Mouse (Mus musculus) stomach, embryonic 16.5 days (tissue): ENCODE measurements at regions not wholly inside any gene's neighbourhood (a gene's known extent, or its start where the extent isn't known, plus 50 kb on each side); places are given as distances from the start of the nearest gene placed in this dataset.

ENCODE experiments used
- ATAC-seq: fragments of 200-750 bp; cut with Nextera tagmentation; 2 replicates; pipeline ENCODE4 v1.8.0; 2017; ENCODE audit warnings: moderate number of reproducible peaks, moderate TSS enrichment; ENCODE audit not compliant: insufficient read depth, low FRiP score
- H3K27ac ChIP-seq: fragments of 300-500 bp; sonication (generic); 2 replicates; pipeline ENCODE4 v1.5.1; 2014; ENCODE audit warnings: low read length
- H3K27me3 ChIP-seq: fragments of 300-500 bp; sonication (generic); 2 replicates; pipeline ENCODE4 v1.6.1; 2014; ENCODE audit warnings: low read length, control low read depth, mixed read lengths; ENCODE audit not compliant: control insufficient read depth, insufficient read depth
- H3K36me3 ChIP-seq: fragments of 300-500 bp; sonication (generic); 2 replicates; pipeline ENCODE4 v1.6.1; 2014; ENCODE audit warnings: low read length; ENCODE audit not compliant: control insufficient read depth, insufficient read depth
- H3K4me1 ChIP-seq: fragments of 300-500 bp; sonication (generic); 2 replicates; pipeline ENCODE4 v1.6.1; 2014; ENCODE audit warnings: low read length, control low read depth, mixed read lengths; ENCODE audit not compliant: control insufficient read depth, insufficient read depth
- H3K4me2 ChIP-seq: fragments of 300-500 bp; sonication (generic); 2 replicates; pipeline ENCODE4 v1.6.1; 2014; ENCODE audit warnings: low read depth, low read length, mixed read lengths
- H3K4me3 ChIP-seq: fragments of 300-500 bp; sonication (generic); replicated peaks from 2 replicates; pipeline ENCODE4 v1.5.1; 2014; ENCODE audit warnings: mild to moderate bottlenecking, low read length
- H3K9ac ChIP-seq: fragments of 300-500 bp; sonication (generic); 2 replicates; pipeline ENCODE4 v1.6.1; 2014; ENCODE audit warnings: low read length
- H3K9me3 ChIP-seq: fragments of 300-500 bp; sonication (generic); replicated peaks from 2 replicates; pipeline ENCODE4 v1.6.1; 2016; ENCODE audit warnings: low read length, control low read depth; ENCODE audit not compliant: control insufficient read depth
- WGBS: fragments of 180-500 bp; shearing (Covaris S2); extraction: QIAGEN DNeasy Blood & Tissue Kit; methylation state at CpG from one replicate; pipeline ENCODE4 v1.1.7; 2014; 5-methylcytosine and 5-hydroxymethylcytosine counted together

DNA sequence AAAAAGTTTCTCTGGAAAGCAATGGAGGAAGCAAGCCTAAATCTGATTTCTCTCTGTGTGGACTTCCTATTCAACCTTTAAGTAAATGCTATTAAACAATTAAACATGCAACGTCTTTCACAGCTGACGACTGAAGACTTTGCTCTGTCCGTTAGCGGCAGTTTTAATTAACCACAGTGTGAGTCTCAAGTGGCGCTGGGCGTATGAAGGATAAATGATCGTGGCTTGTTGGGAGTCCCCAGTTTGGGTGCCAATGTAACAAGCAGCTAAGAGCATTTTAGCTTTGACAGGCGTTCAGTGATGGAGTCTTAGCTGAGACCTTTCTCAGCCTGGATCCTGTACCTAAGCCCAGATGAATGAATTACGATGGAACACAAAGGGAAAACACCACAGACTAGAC, 52.7 kb upstream of the Olig2 start:
- H3K9ac ChIP-seq: no peak overlapping the region
- peaks cover 10% of the 10 kb centered on the region; the same call in 1 of the 2 replicates for H3K27me3 ChIP-seq
- H3K9me3 ChIP-seq: no peaks in the 10 kb centered on the region
- ATAC-seq: no peak
- H3K27ac ChIP-seq: no peak overlapping the region
- no peak overlapping the region for H3K4me3 ChIP-seq
- no peaks in the 10 kb centered on the region for H3K36me3 ChIP-seq
- peaks cover 6% of the 10 kb centered on the region for H3K4me1 ChIP-seq
- 84% methylated on average over 9 of the region's 9 CpGs for WGBS
- H3K4me2 ChIP-seq: no peak overlapping the region

DNA sequence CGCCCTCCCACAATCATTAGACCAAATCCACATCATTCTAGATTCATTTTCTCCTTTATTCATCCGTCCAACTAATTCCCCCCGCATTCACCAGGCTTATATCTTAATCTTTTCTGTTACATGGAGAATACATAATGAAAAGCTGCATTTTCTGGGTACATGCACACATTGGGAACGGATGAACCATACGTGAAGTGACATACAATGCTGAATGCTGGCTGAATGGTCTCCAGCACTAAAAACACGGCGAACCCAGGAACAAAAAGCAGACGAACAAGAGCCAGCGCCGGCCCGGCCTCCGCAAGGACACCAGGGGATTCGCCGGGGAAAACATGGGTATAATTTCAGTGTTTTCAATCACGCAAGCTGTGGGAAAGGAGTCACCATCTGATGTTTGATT, 52.0 kb upstream of the Olig2 start:
- H3K4me1 ChIP-seq: peaks cover 6% of the 10 kb centered on the region
- H3K27ac ChIP-seq: no peak overlapping the region
- ATAC-seq: no peak
- WGBS: 78% methylated on average over 15 of the region's 15 CpGs
- peaks cover 7% of the 10 kb centered on the region; the same call in 1 of the 2 replicates for H3K27me3 ChIP-seq
- no peaks in the 10 kb centered on the region for H3K9me3 ChIP-seq
- H3K4me2 ChIP-seq: no peak overlapping the region
- H3K9ac ChIP-seq: no peak overlapping the region
- H3K36me3 ChIP-seq: no peaks in the 10 kb centered on the region
- H3K4me3 ChIP-seq: no peak overlapping the region

DNA sequence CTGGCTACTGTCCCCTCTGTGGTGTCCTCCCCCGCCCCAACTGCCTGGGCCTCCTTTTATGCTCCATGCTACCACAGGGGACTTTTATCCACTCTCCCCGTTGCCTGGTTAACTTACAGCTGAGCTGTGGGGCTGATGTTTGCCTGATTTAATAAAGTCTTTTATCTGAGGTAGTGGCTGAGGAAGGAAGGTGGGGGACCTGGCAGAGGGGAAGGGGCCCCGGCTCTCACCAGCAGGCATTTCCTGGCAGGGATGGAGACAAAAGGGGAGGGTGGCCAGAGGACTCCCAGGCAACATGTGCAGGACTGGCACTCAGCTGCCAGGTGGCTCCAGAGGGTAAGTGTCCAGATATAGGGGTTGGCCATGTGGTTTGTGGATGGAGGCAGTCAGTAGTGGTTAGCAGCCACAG, 51.4 kb upstream of the Olig2 start:
- Histone ChIP-seq H3K36me3 (no peaks in the 10 kb centered on the region), H3K4me1 (peaks cover 6% of the 10 kb centered on the region), H3K9me3 (no peaks in the 10 kb centered on the region), H3K4me3 (no peak overlapping the region), H3K9ac (no peak overlapping the region), H3K27ac (no peak overlapping the region), H3K27me3 (peaks cover 7% of the 10 kb centered on the region; the same call in 1 of the 2 replicates), H3K4me2 (no peak overlapping the region)
- no peak for ATAC-seq
- 34% methylated on average over 3 of the region's 3 CpGs for WGBS

DNA sequence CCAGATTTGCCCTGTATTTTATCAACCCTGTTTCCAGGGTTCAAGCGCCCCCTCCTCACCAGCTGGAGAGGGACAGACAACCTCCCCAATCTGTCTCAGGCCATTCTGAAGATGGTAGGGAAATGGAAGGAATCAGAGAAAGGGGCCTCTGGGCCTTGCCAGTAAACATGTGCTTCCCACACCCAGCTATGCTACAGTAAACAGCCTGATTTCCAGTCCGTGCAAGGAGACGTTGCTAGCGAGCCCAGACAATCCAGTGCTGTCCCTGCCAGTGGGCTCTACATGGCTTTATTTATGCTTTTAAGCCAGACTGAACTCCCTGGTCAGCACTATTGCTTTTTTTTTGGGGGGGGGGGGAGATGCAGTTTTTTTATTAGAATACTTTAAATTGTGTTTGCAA, 50.9 kb upstream of the Olig2 start:
- Histone ChIP-seq H3K27ac (no peak overlapping the region), H3K9ac (no peak overlapping the region), H3K4me3 (no peak overlapping the region), H3K4me1 (peaks cover 6% of the 10 kb centered on the region), H3K27me3 (peaks cover 7% of the 10 kb centered on the region; the same call in 1 of the 2 replicates), H3K9me3 (no peaks in the 10 kb centered on the region), H3K36me3 (no peaks in the 10 kb centered on the region), H3K4me2 (no peak overlapping the region)
- WGBS: 65% methylated on average over 4 of the region's 4 CpGs
- no peak for ATAC-seq
